Mouse (Mus musculus): ENCODE results near the gene Mylk. TPM values are rescaled to one million over a fixed set of nuclear protein-coding genes. Genes with fewer than 3 reads are reported as not detected.

Mylk gene
- total RNA-seq, 2 experiments from 2014 or later = 43.6 to 58.9 TPM

DNA sequence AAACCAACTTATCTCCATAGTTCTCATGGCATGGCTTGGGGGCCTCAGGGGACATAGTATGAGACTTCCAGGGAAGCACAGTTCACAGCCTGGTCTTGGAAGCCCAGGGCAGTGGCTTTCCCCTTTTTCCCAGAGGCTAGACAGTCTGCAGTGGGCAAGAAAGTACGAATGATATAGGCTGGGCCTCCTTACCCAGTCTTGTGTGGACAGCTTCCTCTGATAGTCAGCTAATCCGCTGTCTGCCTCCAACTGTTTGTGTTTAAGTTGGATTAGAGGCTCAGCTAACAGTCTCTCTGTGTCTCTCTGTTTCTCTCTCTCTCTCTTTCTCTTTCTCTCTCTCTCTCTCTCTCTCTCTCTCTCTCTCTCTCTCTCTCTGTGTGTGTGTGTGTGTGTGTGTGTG lies 156.0 kb downstream of the Mylk start:
- DNase-seq (ENCODE audit: low spot score in 2 of 2) = no peak

DNA sequence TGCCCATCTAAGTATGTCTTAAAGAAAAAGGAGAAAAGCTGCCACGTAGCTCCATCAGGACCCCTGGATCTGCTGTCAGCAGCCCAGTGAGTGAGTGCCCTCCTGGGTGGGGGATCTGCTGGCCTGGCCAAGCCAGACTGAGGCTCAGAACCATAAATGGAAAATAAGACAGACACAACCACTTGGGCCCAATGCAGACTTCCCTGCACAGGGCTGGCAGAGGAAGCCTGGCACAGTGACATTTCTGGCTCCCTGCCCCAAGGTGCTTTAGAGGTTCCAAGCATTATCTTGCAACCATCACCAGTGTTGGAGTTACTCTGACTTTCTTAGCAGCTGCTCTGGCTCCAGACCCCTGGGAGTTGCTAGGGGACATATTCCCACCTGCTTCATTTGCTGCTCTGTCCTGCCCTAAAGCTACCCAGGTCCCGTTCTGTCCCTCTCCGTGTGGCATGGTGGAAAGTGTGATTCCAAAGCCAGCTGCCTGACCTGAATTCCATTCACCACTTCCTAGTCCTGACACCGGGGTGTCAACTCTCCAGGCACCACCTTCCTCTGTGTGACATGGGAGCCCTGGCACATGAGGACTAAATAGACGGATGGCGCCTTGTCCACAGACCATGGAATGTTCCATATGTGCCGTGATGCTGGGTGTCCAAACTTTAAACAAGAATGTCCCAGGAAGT lies 156.7 kb downstream of the Mylk start:
- no peak for DNase-seq (ENCODE audit: low spot score in 2 of 2)

DNA sequence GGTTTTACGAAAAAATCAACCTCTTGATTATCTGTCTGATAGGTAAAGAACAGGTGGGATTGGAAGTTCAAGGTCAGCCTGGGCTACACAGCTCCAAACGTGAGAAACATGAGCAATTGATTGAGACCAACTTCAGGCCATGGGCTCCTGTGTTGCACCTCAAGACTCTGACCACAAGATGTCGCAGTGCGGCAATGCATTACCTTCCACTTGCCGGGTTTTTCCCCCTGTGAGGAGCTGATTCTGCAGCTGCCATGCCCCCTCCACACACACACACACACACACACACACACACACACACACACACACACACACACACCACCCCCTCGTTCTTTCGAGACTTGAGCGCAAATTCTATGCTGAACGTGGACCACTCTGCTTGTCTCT lies 157.3 kb downstream of the Mylk start:
- peak; percentile 62 to 71 for DNase-seq (ENCODE audit: low spot score in 2 of 2)

- DNase-seq (ENCODE audit: low spot score in 2 of 2) = no peak
These were observed 157.8 kb downstream of the Mylk start for GRCm38 (mm10) chr16:34902761-34903160.

GRCm38 (mm10) chr16:34904876-34905275 lies 159.9 kb downstream of the Mylk start:
- DNase-seq (ENCODE audit: low spot score in 2 of 2) = no peak

- no peak for DNase-seq (ENCODE audit: low spot score in 2 of 2)
These were observed 164.4 kb downstream of the Mylk start for GRCm38 (mm10) chr16:34909437-34909836.

- DNase-seq (ENCODE audit: low spot score in 2 of 2) = no peak
These were observed 172.4 kb downstream of the Mylk start for GRCm38 (mm10) chr16:34917373-34917900.

- DNase-seq (ENCODE audit: low spot score in 2 of 2) = peak; percentile 38 to 55
These were observed 175.2 kb downstream of the Mylk start for GRCm38 (mm10) chr16:34920182-34920581.

- no peak for DNase-seq (ENCODE audit: low spot score in 2 of 2)
These were observed 175.9 kb downstream of the Mylk start for GRCm38 (mm10) chr16:34920868-34921267.

DNA sequence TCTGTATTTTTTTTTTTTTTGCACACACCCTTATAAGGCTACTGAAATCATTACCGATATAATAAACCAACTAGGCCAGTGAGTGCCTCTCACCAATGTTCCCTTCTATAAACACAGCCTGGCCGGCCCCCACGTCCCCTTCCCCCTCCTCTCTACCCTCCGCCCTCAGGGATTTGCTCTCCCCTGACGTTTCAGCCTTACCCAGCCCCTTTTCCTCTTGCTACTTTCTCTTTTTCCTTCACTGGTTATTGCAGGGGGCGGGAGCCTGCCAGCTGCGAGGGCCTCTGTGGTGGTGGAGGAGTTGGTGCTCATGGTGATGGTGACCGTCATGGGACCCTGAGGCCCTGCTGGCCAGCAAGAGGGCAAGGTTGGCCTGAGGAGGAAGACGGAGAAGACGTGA lies 176.3 kb downstream of the Mylk start:
- DNase-seq (ENCODE audit: low spot score in 2 of 2) = no peak

DNA sequence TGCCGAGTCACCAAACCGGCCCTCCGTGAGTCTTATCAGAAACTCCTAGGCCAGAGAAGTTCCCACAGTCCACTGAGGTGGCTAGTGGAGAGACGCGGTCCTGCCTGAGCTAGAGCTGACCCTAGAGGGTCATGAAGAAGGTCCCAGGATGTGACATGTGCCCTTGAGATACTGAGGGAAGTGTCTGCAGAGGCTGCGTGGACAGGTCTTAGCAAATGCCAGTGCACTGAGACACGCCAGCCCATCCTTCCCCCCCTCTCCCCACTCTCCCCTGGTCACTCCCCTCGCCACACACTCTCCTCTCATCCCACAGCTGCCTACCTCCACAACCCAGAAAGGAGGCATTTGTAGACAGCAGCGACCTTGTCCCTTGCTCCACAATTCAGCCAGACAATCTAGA lies 178.6 kb downstream of the Mylk start:
- no peak for DNase-seq (ENCODE audit: low spot score in 2 of 2)

GRCm38 (mm10) chr16:34924324-34924723 lies 179.3 kb downstream of the Mylk start:
- no peak for DNase-seq (ENCODE audit: low spot score in 2 of 2)

DNA sequence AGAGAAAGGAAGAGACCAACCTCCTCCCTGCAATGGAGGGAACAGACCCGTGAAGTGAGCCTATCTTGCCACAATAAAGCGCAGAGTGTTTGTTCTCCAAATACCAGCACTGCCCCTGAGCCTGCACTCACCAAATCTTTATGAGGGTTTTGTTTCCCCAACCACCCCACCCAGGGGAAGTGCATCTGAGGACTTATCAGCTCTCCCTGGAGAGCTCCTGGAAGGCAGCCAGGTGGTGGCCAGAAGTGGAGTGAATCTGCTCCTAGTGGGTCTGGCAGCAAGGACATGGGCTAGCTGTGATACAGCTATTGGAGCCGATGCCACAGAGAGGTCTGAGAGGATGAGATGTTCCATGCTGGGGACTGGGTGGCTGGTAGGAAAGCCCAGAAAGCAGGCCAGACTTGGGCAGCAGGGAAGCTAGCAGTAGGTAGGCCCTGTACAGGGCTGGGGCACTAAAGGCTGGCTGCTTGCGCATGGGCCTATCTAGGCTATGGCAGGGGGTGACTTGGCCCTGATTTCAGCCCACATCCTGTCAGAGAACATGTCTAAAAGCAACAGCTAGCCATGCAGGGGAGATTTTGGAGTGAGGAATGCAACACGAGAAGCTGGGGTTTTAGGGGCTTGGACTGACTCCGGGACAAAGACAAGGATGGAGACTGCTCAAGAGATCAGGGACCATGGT lies 180.1 kb downstream of the Mylk start:
- peak; percentile 70 for DNase-seq (ENCODE audit: low spot score in 2 of 2)

GRCm38 (mm10) chr16:34926531-34927435 lies 181.8 kb downstream of the Mylk start:
- peak in 1 of 2 experiments; percentile 44 for DNase-seq (ENCODE audit: low spot score in 2 of 2)

DNA sequence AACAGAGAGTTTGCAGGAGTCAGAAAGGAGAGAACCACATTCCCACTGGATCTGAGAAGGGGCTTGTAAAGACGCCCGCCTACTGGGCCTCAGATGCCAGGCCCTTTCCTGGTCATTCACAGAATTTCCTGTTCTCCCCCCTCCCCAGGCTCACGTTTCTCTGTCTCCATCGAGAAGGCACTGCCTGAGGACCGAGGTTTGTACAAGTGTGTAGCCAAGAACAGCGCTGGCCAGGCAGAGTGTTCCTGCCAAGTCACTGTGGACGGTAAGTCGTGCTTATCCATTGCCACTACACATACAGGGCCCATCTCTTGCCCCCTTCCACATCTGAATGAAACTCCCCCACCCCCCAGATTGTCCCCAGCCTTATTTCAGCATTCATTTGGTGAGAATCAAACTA lies 184.7 kb downstream of the Mylk start:
- DNase-seq (ENCODE audit: low spot score in 2 of 2) = no peak

DNA sequence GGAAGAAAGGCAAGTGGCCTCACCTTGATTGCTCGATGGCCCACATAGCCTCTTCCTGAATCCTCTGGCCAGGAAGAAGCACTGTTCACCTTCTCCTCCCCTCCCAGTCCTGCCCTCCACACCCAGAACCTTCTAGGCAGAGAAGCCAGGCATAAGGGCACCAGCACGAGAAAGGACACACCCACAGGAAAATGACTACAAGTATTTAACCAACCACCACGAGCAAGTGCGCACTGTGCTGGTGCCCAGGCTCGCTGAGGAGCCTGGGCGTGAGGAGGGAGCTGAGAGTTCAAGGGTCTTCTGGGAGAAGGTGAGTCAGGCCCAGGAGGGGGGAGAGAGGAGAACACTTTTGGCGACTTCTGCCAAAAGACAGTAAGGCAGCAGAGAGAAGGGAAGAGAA lies 185.1 kb downstream of the Mylk start:
- DNase-seq (ENCODE audit: low spot score in 2 of 2) = no peak

DNA sequence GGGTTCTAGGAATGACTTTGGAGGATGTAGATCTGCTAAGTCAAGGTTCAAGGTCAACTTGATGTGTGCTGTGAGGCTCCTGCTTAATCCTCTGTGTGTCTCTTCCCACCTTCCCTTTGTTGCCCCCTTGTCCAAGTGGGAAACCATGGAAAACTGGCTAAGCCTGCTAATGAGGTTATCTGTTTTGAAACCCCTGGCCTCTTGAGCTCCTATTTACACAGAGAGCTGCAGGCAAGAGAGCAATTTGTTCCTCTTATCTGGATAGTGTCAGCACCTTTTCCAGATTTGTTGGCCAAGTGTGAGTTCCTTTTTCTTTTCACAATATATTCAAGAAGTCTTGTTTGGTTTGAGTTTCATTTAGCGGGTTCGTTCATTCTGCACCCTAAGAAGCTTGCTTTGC lies 186.3 kb downstream of the Mylk start:
- DNase-seq (ENCODE audit: low spot score in 2 of 2) = no peak

GRCm38 (mm10) chr16:34933173-34933572 lies 188.2 kb downstream of the Mylk start:
- no peak for DNase-seq (ENCODE audit: low spot score in 2 of 2)

- DNase-seq (ENCODE audit: low spot score in 2 of 2) = no peak
These were observed 189.5 kb downstream of the Mylk start for GRCm38 (mm10) chr16:34934486-34934885.

GRCm38 (mm10) chr16:34935514-34936338 lies 190.7 kb downstream of the Mylk start:
- no peak for DNase-seq (ENCODE audit: low spot score in 2 of 2)

GRCm38 (mm10) chr16:34936339-34936810 lies 191.4 kb downstream of the Mylk start:
- no peak for DNase-seq (ENCODE audit: low spot score in 2 of 2)

Data from adrenal gland, adult 18-20 months (tissue).